Mouse (Mus musculus): ENCODE measurements around the gene Mapk8ip3.

DNA sequence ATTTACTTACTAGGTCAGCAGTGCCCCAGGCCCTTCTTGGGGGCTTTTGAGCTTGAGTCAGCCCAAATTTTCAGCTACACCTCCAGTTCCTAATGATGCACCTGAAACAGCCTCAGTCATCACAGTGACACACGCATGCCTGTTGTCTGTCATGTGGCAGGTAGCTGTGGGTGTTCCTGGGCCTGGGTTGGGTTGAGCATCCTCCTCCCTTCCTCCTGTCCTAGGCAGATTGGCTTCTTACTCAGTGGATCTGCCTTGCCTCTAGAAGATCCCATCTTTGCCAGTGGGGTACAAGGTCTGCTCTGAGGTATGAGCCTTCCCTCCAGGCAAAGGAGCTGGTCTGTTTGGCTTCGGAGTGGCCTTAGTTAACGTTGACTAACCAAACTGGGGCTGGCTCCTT is 47.9 kb downstream of the Mapk8ip3 start:
- TF ChIP-seq CTCF (IDR thresholded peaks at IDR 0.05; ENCODE audit: borderline replicate concordance, insufficient read depth, low read depth, low read length) (0 out of 2 replicates have a peak, but pooled peaks have one; percentile 1), POLR2A (IDR thresholded peaks at IDR 0.05; ENCODE audit: borderline replicate concordance, insufficient read depth, low read length) (no peak)

Measured in cerebellum, adult 2 months (tissue).